Mouse (Mus musculus) kidney, embryonic 16.5 days (tissue): ENCODE data around the gene C2cd3. TPM values are rescaled to one million over a fixed set of nuclear protein-coding genes. Genes with fewer than 3 reads are reported as not detected.

Source experiments
- ATAC-seq: fragments of 200-750 bp; cut with Nextera tagmentation; 2 replicates; pipeline ENCODE4 v1.8.0; 2017; ENCODE audit warnings: moderate TSS enrichment; ENCODE audit not compliant: low FRiP score, low TSS enrichment
- H3K27ac ChIP-seq: fragments of 300-500 bp; sonication (generic); 2 replicates; pipeline ENCODE4 v1.5.1; 2014; ENCODE audit warnings: low read length
- H3K27me3 ChIP-seq: fragments of 300-500 bp; sonication (generic); 2 replicates; pipeline ENCODE4 v1.6.1; 2014; ENCODE audit warnings: low read length, control low read depth, mixed read lengths; ENCODE audit not compliant: insufficient read depth
- H3K36me3 ChIP-seq: fragments of 300-500 bp; sonication (generic); 2 replicates; pipeline ENCODE4 v1.6.1; 2014; ENCODE audit warnings: low read length, control low read depth, mixed read lengths; ENCODE audit not compliant: insufficient read depth
- H3K4me1 ChIP-seq: fragments of 300-500 bp; sonication (generic); 2 replicates; pipeline ENCODE4 v1.6.1; 2014; ENCODE audit warnings: low read length, control low read depth, mixed read lengths; ENCODE audit not compliant: insufficient read depth
- H3K4me2 ChIP-seq: fragments of 300-500 bp; sonication (generic); replicated peaks from 2 replicates; pipeline ENCODE4 v1.6.1; 2014; ENCODE audit warnings: low read depth, low read length
- H3K4me3 ChIP-seq: fragments of 300-500 bp; sonication (generic); 2 replicates; pipeline ENCODE4 v1.5.1; 2014; ENCODE audit warnings: mild to moderate bottlenecking, low read length
- H3K9ac ChIP-seq: fragments of 300-500 bp; sonication (generic); replicated peaks from 2 replicates; pipeline ENCODE4 v1.6.1; 2014; ENCODE audit warnings: low read length
- H3K9me3 ChIP-seq: fragments of 300-500 bp; sonication (generic); 2 replicates; pipeline ENCODE4 v1.6.1; 2016; ENCODE audit warnings: low read length, control low read depth
- WGBS: fragments of 180-500 bp; shearing (Covaris S2); extraction: QIAGEN DNeasy Blood & Tissue Kit; methylation state at CpG from one replicate; pipeline ENCODE4 v1.1.7; 2014; 5-methylcytosine and 5-hydroxymethylcytosine counted together
- polyA plus RNA-seq: library from polyadenylated mRNA; unstranded; fragments of >200 nt; fragmentation: Nextera tagmentation; extraction: Ambion mirVana; gene quantifications from 2 replicates; pipeline ENCODE4 v1.2.1, GENCODE M21; 2015

Gene C2cd3
- polyA plus RNA-seq, 1 experiment from 2014 or later: 23.6 TPM

DNA sequence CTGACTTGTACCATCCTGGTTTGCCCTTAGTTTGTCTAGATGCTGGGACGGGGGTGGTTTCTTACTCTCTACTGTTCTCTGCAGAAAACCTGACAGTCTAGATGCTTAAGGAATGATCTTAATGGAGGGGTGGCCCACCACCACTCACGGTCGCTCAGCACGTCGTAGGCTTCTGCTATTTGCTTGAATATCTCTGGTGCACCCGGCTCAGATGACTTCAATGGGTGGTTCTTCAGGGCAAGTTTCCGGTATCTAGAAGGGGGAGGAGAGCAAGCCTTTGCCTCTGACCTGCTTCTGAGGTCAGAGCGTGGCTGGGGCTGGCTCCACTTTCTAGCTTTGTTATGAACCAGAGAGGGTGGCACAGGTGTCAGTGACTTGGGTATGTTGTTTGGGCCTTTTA lies 139.6 kb downstream of the C2cd3 start:
- H3K4me3 ChIP-seq: no peak overlapping the region
- 60% methylated on average over 8 of the region's 8 CpGs for WGBS
- no peak for ATAC-seq
- H3K36me3 ChIP-seq: no peaks in the 10 kb centered on the region
- no peak overlapping the region for H3K4me2 ChIP-seq
- no peaks in the 10 kb centered on the region for H3K27me3 ChIP-seq
- no peaks in the 10 kb centered on the region for H3K4me1 ChIP-seq
- no peak overlapping the region for H3K9ac ChIP-seq
- H3K9me3 ChIP-seq: no peaks in the 10 kb centered on the region
- H3K27ac ChIP-seq: no peak overlapping the region

DNA sequence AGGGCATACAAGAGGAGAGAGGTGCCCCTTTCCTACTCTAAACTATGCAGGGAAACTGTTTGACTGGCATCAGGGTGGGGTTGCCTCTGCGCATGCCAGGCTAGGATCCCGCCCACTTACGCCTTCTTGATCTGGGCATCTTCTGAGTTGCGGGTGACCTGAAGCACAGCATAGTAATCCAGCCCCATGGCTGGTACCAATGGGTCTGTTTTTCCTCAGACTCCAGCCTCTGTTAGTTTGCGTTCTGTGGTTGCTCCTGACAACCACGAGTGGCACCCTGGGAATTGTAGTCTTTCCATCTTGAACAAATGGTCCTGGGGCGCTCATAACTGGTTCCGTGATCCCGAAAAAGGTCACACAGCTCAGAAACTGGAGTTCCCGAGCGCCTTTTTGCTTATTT lies 142.5 kb downstream of the C2cd3 start, which contains the start of gene Dnajb13:
Gene Dnajb13, minus strand, starts transcription at position 388 of the 400 bp plus-strand sequence.
- no peaks in the 10 kb centered on the region for H3K27me3 ChIP-seq
- no peak for ATAC-seq
- no peak within 1 kb of the TSS; the same call in 1 of the 2 replicates for H3K4me2 ChIP-seq
- WGBS: 56% methylated on average over 11 of the region's 11 CpGs
- no peaks in the 10 kb centered on the region for H3K9me3 ChIP-seq
- H3K4me1 ChIP-seq: no peaks in the 10 kb centered on the region
- H3K36me3 ChIP-seq: no peaks in the 10 kb centered on the region
- H3K4me3 ChIP-seq: no peak within 1 kb of the TSS
- no peak within 1 kb of the TSS for H3K27ac ChIP-seq
- H3K9ac ChIP-seq: no peak within 1 kb of the TSS

Other genes with a start within 250 kb of the C2cd3 start
- gene Lipt2, start 213.0 kb upstream of the C2cd3 start, polyA plus RNA-seq: 19.6 and 21.7 TPM in 2 replicates
- gene Kcne3, start 195.7 kb upstream of the C2cd3 start, polyA plus RNA-seq: 3.0 and 4.2 TPM in 2 replicates
- gene Pgm2l1, start 144.8 kb upstream of the C2cd3 start, polyA plus RNA-seq: 3.4 and 4.0 TPM in 2 replicates
- 7.2 and 9.3 TPM in 2 replicates for gene P4ha3, start 86.7 kb upstream of the C2cd3 start, polyA plus RNA-seq
- gene Ppme1, start 74 bp downstream of the C2cd3 start, polyA plus RNA-seq: 72.5 and 79.5 TPM in 2 replicates
- 0.09 and 0.14 TPM in 2 replicates for gene Ucp3, start 100.8 kb downstream of the C2cd3 start, polyA plus RNA-seq
- 221 and 250 TPM in 2 replicates for gene Ucp2, start 121.1 kb downstream of the C2cd3 start, polyA plus RNA-seq
- 0.50 and 0.60 TPM in 2 replicates for gene Dnajb13, start 142.7 kb downstream of the C2cd3 start, polyA plus RNA-seq
- 23.4 and 26.3 TPM in 2 replicates for gene Coa4, start 164.8 kb downstream of the C2cd3 start, polyA plus RNA-seq
- 88.3 and 91.1 TPM in 2 replicates for gene Rab6a, start 235.2 kb downstream of the C2cd3 start, polyA plus RNA-seq
- gene Mrpl48, start 236.1 kb downstream of the C2cd3 start, polyA plus RNA-seq: 81.5 and 82.3 TPM in 2 replicates